8 mouse cellular contexts compared by ENCODE assay signal in genomic region chrX:7670921-7671623, GRCm38 (mm10). TPM values are rescaled to one million over a fixed set of nuclear protein-coding genes. Genes with fewer than 3 reads are reported as not detected.
DNase-seq lines count a peak whose midpoint lies in the region; ATAC-seq and TF ChIP-seq lines count a peak whose summit lies in the region.

Plp2 (minus strand) TSS chrX:7671390.

- 15% methylated on average over 35 of the region's 36 CpGs for WGBS in intestine, embryonic 14.5 days
- WGBS in lung, adult 2 months = 28% methylated on average over 36 of the region's 36 CpGs
- 27% methylated on average over 31 of the region's 36 CpGs for whole genome bisulfite sequencing in neural tube, embryonic 15.5 days

- peaks cover 15% of the 10 kb centered on the region; the same call in 1 of the 2 replicates for H3K36me3 ChIP-seq in intestine, embryonic 14.5 days (ENCODE audit: control insufficient read depth, insufficient read depth, low read length)
- H3K36me3 ChIP-seq in neural tube, embryonic 15.5 days = no peaks in the 10 kb centered on the region

- peak within 1 kb of the TSS; percentile 51 for H3K9ac ChIP-seq in intestine, embryonic 14.5 days (ENCODE audit: low read length)
- 0 out of 2 replicates have a peak within 1 kb of the TSS, but pooled peaks have one; percentile 17 for H3K9ac ChIP-seq in neural tube, embryonic 15.5 days (replicated peaks)

- no peak for TF ChIP-seq CTCF in lung, adult 2 months (IDR thresholded peaks at IDR 0.05; ENCODE audit: insufficient read depth, low read length)

- no peak for ATAC-seq in common myeloid progenitor, adult 5-6 weeks (replicated peaks; ENCODE audit: low read depth, poor library complexity, severe bottlenecking)
- peak; percentile 47 for ATAC-seq in intestine, embryonic 14.5 days (replicated peaks; ENCODE audit: low FRiP score, low TSS enrichment, low read depth)
- 0 out of 2 replicates have a peak, but pooled peaks have one; percentile 40 for ATAC-seq in neural tube, embryonic 15.5 days (ENCODE audit: low FRiP score)

- peak within 1 kb of the TSS; percentile 48 for H3K4me2 ChIP-seq in intestine, embryonic 14.5 days (ENCODE audit: low read length)
- peak within 1 kb of the TSS; percentile 55 for H3K4me2 ChIP-seq in neural tube, embryonic 15.5 days

- H3K4me3 ChIP-seq in intestine, embryonic 14.5 days (ENCODE audit: low read depth, low read length) = peak within 1 kb of the TSS; percentile 47
- peak within 1 kb of the TSS; percentile 87 for H3K4me3 ChIP-seq in lung, adult 2 months (replicated peaks; ENCODE audit: extremely low read depth, low read depth, low read length)
- peak within 1 kb of the TSS; percentile 35 for H3K4me3 ChIP-seq in neural tube, embryonic 15.5 days (replicated peaks)

- no peak for TF ChIP-seq POLR2A in lung, adult 2 months (IDR thresholded peaks at IDR 0.05; ENCODE audit: borderline replicate concordance, extremely low read depth, low read depth, low read length)

- H3K4me1 ChIP-seq in intestine, embryonic 14.5 days (replicated peaks; ENCODE audit: control insufficient read depth, insufficient read depth, low read length) = no peaks in the 10 kb centered on the region
- no peaks in the 10 kb centered on the region; the same call in 1 of the 2 replicates for H3K4me1 ChIP-seq in lung, adult 2 months (ENCODE audit: control insufficient read depth, insufficient read depth, low read length)
- peaks cover 3% of the 10 kb centered on the region for H3K4me1 ChIP-seq in neural tube, embryonic 15.5 days

- no peaks in the 10 kb centered on the region for H3K27me3 ChIP-seq in intestine, embryonic 14.5 days (replicated peaks; ENCODE audit: control insufficient read depth, insufficient read depth, low read length)
- no peaks in the 10 kb centered on the region for H3K27me3 ChIP-seq in neural tube, embryonic 15.5 days (replicated peaks)

- peak; percentile 28 for DNase-seq in right cerebral cortex, postnatal 25 days
- DNase-seq in right cerebral cortex, postnatal 36 days (ENCODE audit: low spot score in 2 of 2) = no peak
- DNase-seq in gastrocnemius, postnatal 4 days (ENCODE audit: low spot score in 2 of 2) = peak in 1 of 2 experiments; percentile 31
- DNase-seq in intestine, embryonic 14.5 days (ENCODE audit: low spot score) = peak; percentile 67
- DNase-seq in lung, adult 2 months = peak; percentile 58
- no peak for DNase-seq in layer of hippocampus, postnatal 25 days (ENCODE audit: extremely low spot score in 1 of 2, low spot score in 1 of 2)

- H3K27ac ChIP-seq in intestine, embryonic 14.5 days (ENCODE audit: low read depth) = peak within 1 kb of the TSS; percentile 54
- H3K27ac ChIP-seq in neural tube, embryonic 15.5 days (replicated peaks) = no peak within 1 kb of the TSS

- H3K9me3 ChIP-seq in intestine, embryonic 14.5 days (ENCODE audit: control insufficient read depth, low read length) = no peaks in the 10 kb centered on the region
- no peaks in the 10 kb centered on the region for H3K9me3 ChIP-seq in neural tube, embryonic 15.5 days (replicated peaks)

RNA-seq across cellular contexts. Expression of gene Plp2, which starts in this region (rescaled TPM):
- total RNA-seq in common myeloid progenitor, adult 5-6 weeks (2017) = 42.5 and 44.7 TPM in 2 replicates
- total RNA-seq in gastrocnemius, postnatal 4 days (2021) = 100 to 1,000 TPM in 1 of 2 experiments, 10 to 100 TPM in 1; 82.9 to 104 TPM
- polyA plus RNA-seq in intestine, embryonic 14.5 days (2014; fragmentation: Nextera tagmentation; extraction: Ambion mirVana) = 238 TPM in 2 replicates
- 208 and 264 TPM in 2 replicates for polyA plus RNA-seq in lung, adult 2 months (2012; rRNA removed)
- 20.3 and 50.6 TPM in 2 replicates for polyA plus RNA-seq in neural tube, embryonic 15.5 days (2015; fragmentation: Nextera tagmentation; extraction: Ambion mirVana)
- total RNA-seq in layer of hippocampus, postnatal 25 days (2021) = 1 to 10 TPM; 5.0 to 6.2 TPM

Comparison
In these comparisons a context has a peak if more than half of its experiments do, and no peak if none do; other contexts are left out.
1. DNase-seq: peak in right cerebral cortex, postnatal 25 days (single experiment), intestine, embryonic 14.5 days (single experiment) and lung, adult 2 months (single experiment); none in right cerebral cortex, postnatal 36 days (0 of 2) and layer of hippocampus, postnatal 25 days (0 of 2).
2. H3K4me3 ChIP-seq: peak in every context shown above with its lines; median percentile 87 in lung, adult 2 months; 47 in intestine, embryonic 14.5 days; 35 in neural tube, embryonic 15.5 days.